Mouse (Mus musculus): ENCODE measurements around the gene Tmem40. TPM values are rescaled to one million over a fixed set of nuclear protein-coding genes. Genes with fewer than 3 reads are reported as not detected.

Gene Tmem40
- polyA plus RNA-seq, 1 experiment from 2014 or later, result 24.7 TPM

- H3K27me3 ChIP-seq, result no peaks in the 10 kb centered on the region
- no peaks in the 10 kb centered on the region for H3K9me3 ChIP-seq (replicated peaks)
- H3K4me2 ChIP-seq, result no peak overlapping the region
- WGBS (ENCODE audit: insufficient replicate concordance), result 80% methylated on average over 22 of the region's 22 CpGs
- ATAC-seq (ENCODE audit: insufficient read depth), result no peak
- H3K27ac ChIP-seq (replicated peaks), result no peak overlapping the region
- no peaks in the 10 kb centered on the region; the same call in 1 of the 2 replicates for H3K36me3 ChIP-seq (replicated peaks)
- H3K9ac ChIP-seq, result no peak overlapping the region
- no peaks in the 10 kb centered on the region for H3K4me1 ChIP-seq (replicated peaks)
- no peak overlapping the region for H3K4me3 ChIP-seq (replicated peaks)
These were observed 29.8 kb downstream of the Tmem40 start for GRCm38 (mm10) chr6:115732341-115732928.

DNA sequence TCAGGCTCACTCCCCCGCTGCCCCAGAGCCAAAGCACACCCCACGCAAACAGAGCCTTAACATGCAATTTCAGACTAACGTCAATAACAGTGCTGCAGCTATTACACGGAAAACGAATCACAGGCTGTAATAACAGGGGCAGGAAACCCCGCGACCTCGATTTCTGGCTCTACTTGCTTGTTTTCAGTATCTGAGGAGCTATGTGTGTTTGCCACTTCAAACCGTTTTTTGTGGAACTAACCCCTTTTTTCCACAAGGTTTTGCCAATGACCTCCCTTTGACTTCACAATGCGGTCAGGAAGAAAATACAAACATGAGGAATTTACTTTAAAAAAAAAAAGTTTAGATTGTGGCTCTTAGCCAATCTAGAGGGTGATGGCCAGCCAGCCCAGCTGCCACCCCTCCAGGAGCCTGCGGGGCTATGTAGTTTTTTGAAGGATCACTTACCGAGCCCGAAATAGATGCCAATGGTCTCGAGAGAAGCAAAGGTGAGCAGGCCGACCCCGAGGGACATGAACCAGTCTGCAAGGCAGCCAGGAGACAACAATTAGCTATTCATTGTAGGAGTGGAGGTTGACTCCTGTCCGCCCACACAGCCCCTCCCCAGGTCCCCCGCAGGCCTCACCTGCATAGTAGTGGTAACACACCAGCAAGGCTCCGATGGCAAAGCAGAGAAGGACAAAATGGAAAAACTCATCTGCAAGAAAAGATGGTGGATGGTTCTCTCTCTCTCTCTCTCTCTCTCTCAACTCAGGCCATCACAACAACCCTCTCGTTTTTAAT, 31.5 kb downstream of the Tmem40 start:
- WGBS (ENCODE audit: insufficient replicate concordance), result 72% methylated on average over 20 of the region's 20 CpGs
- ATAC-seq (ENCODE audit: insufficient read depth), result no peak
- no peak overlapping the region for H3K4me3 ChIP-seq (replicated peaks)
- H3K27me3 ChIP-seq, result no peaks in the 10 kb centered on the region
- no peaks in the 10 kb centered on the region; the same call in 1 of the 2 replicates for H3K36me3 ChIP-seq (replicated peaks)
- no peak overlapping the region for H3K27ac ChIP-seq (replicated peaks)
- no peaks in the 10 kb centered on the region for H3K9me3 ChIP-seq (replicated peaks)
- H3K9ac ChIP-seq, result no peak overlapping the region
- H3K4me2 ChIP-seq, result no peak overlapping the region
- no peaks in the 10 kb centered on the region for H3K4me1 ChIP-seq (replicated peaks)

- Histone ChIP-seq H3K27me3 (no peaks in the 10 kb centered on the region), H3K9ac (no peak overlapping the region), H3K36me3 (replicated peaks) (no peaks in the 10 kb centered on the region), H3K9me3 (replicated peaks) (no peaks in the 10 kb centered on the region), H3K4me3 (replicated peaks) (no peak overlapping the region), H3K4me2 (no peak overlapping the region), H3K4me1 (replicated peaks) (no peaks in the 10 kb centered on the region), H3K27ac (replicated peaks) (no peak overlapping the region)
- no peak for ATAC-seq (ENCODE audit: insufficient read depth)
- WGBS (ENCODE audit: insufficient replicate concordance), result 45% methylated on average over 2 of the region's 2 CpGs
These were observed 34.6 kb downstream of the Tmem40 start for GRCm38 (mm10) chr6:115727570-115727969.

- no peaks in the 10 kb centered on the region for H3K9me3 ChIP-seq (replicated peaks)
- H3K4me3 ChIP-seq (replicated peaks), result no peak overlapping the region
- no peaks in the 10 kb centered on the region for H3K27me3 ChIP-seq
- 79% methylated on average over 1 of the region's 1 CpGs for WGBS (ENCODE audit: insufficient replicate concordance)
- H3K27ac ChIP-seq (replicated peaks), result no peak overlapping the region
- H3K4me1 ChIP-seq (replicated peaks), result no peaks in the 10 kb centered on the region
- no peak overlapping the region for H3K9ac ChIP-seq
- no peak for ATAC-seq (ENCODE audit: insufficient read depth)
- no peak overlapping the region for H3K4me2 ChIP-seq
- no peaks in the 10 kb centered on the region for H3K36me3 ChIP-seq (replicated peaks)
These were observed 35.1 kb downstream of the Tmem40 start for GRCm38 (mm10) chr6:115727108-115727507.

DNA sequence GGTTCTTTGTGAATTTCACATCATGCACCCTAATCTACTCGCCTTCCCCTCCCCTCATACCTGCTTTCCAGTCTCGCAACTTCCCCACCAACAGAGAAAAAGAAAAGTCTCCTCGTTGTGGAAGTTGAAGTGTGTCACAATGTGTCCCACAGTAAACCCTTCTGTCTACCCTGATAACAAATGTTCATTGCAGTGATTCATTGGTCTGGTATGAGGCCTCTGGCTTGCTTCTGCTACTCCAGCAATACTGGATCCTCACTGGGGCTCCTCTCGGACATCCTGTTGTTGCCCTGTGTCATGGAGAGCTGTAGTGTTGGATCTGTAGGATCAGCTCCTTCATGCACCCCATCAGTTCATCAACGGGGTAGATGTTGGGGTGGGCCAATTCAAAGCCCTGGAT, 40.0 kb downstream of the Tmem40 start:
- Histone ChIP-seq H3K36me3 (replicated peaks) (no peaks in the 10 kb centered on the region), H3K9ac (no peak overlapping the region), H3K27me3 (no peaks in the 10 kb centered on the region), H3K27ac (replicated peaks) (no peak overlapping the region), H3K9me3 (replicated peaks) (no peaks in the 10 kb centered on the region), H3K4me2 (no peak overlapping the region), H3K4me1 (replicated peaks) (peaks cover 11% of the 10 kb centered on the region), H3K4me3 (replicated peaks) (no peak overlapping the region)
- 47% methylated on average over 5 of the region's 5 CpGs for WGBS (ENCODE audit: insufficient replicate concordance)
- no peak for ATAC-seq (ENCODE audit: insufficient read depth)

- 3% methylated on average over 15 of the region's 15 CpGs for WGBS (ENCODE audit: insufficient replicate concordance)
- H3K9ac ChIP-seq, result no peak overlapping the region; the same call in 1 of the 2 replicates
- no peaks in the 10 kb centered on the region for H3K9me3 ChIP-seq (replicated peaks)
- peaks cover 11% of the 10 kb centered on the region for H3K4me1 ChIP-seq (replicated peaks)
- no peak overlapping the region for H3K27ac ChIP-seq (replicated peaks)
- H3K36me3 ChIP-seq (replicated peaks), result no peaks in the 10 kb centered on the region
- peak; percentile 83 for ATAC-seq (ENCODE audit: insufficient read depth)
- peak overlapping the region; percentile 40 for H3K4me3 ChIP-seq (replicated peaks)
- peak overlapping the region; percentile 69 for H3K4me2 ChIP-seq
- no peaks in the 10 kb centered on the region for H3K27me3 ChIP-seq
These were observed 44.3 kb downstream of the Tmem40 start for GRCm38 (mm10) chr6:115717715-115718558.

DNA sequence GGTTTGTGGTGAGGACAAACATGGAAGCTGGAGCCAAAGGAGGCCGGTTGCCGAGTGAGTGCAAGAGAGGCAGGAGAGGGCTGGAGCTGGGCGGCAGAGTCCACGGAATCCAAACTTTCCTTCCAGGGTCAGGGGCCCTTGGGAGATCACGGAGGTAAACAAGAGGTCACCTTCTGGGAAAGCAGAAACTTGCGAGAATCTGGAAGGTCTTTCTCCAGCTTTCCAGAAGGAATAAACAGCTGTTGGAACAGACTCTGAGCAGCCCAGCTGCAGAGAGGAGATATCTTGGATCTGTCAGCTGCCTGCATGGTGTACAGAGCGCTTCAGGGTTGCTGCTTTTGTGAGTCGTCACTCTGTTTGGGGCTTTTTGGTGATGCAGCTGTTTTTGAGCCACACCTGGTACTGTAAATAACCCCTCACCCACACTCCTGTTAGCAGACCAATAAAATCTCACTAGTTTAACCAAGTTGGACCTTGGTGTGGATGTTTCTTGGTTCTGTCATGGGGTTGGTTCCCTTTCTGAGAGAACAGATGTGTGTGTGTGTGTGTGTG, 45.0 kb downstream of the Tmem40 start:
- H3K9me3 ChIP-seq (replicated peaks), result no peaks in the 10 kb centered on the region
- ATAC-seq (ENCODE audit: insufficient read depth), result peak; percentile 67
- H3K4me2 ChIP-seq, result peak overlapping the region; percentile 69
- H3K27me3 ChIP-seq, result no peaks in the 10 kb centered on the region
- H3K36me3 ChIP-seq (replicated peaks), result no peaks in the 10 kb centered on the region
- no peak overlapping the region for H3K4me3 ChIP-seq (replicated peaks)
- H3K4me1 ChIP-seq (replicated peaks), result peaks cover 11% of the 10 kb centered on the region
- no peak overlapping the region for H3K9ac ChIP-seq
- WGBS (ENCODE audit: insufficient replicate concordance), result 42% methylated on average over 8 of the region's 8 CpGs
- H3K27ac ChIP-seq (replicated peaks), result no peak overlapping the region

GRCm38 (mm10) chr6:115711261-115711660, 50.9 kb downstream of the Tmem40 start:
- H3K36me3 ChIP-seq (replicated peaks), result no peaks in the 10 kb centered on the region
- H3K9me3 ChIP-seq (replicated peaks), result no peaks in the 10 kb centered on the region
- H3K27me3 ChIP-seq, result no peaks in the 10 kb centered on the region
- WGBS (ENCODE audit: insufficient replicate concordance), result 53% methylated on average over 2 of the region's 3 CpGs
- ATAC-seq (ENCODE audit: insufficient read depth), result no peak
- H3K4me2 ChIP-seq, result no peak overlapping the region
- H3K4me1 ChIP-seq (replicated peaks), result no peaks in the 10 kb centered on the region
- no peak overlapping the region for H3K4me3 ChIP-seq (replicated peaks)
- H3K27ac ChIP-seq (replicated peaks), result no peak overlapping the region
- H3K9ac ChIP-seq, result no peak overlapping the region

GRCm38 (mm10) chr6:115702901-115703300, 59.3 kb downstream of the Tmem40 start:
- H3K4me1 ChIP-seq (replicated peaks), result no peaks in the 10 kb centered on the region
- no peak for ATAC-seq (ENCODE audit: insufficient read depth)
- H3K9me3 ChIP-seq (replicated peaks), result no peaks in the 10 kb centered on the region
- no peak overlapping the region for H3K4me2 ChIP-seq
- H3K36me3 ChIP-seq (replicated peaks), result no peaks in the 10 kb centered on the region
- H3K27me3 ChIP-seq, result no peaks in the 10 kb centered on the region
- H3K4me3 ChIP-seq (replicated peaks), result no peak overlapping the region
- 49% methylated on average over 5 of the region's 5 CpGs for whole genome bisulfite sequencing (ENCODE audit: insufficient replicate concordance)
- H3K27ac ChIP-seq (replicated peaks), result no peak overlapping the region
- no peak overlapping the region for H3K9ac ChIP-seq

- Histone ChIP-seq H3K4me1 (replicated peaks) (no peaks in the 10 kb centered on the region), H3K4me2 (no peak overlapping the region), H3K9ac (no peak overlapping the region), H3K4me3 (replicated peaks) (no peak overlapping the region), H3K27me3 (no peaks in the 10 kb centered on the region), H3K36me3 (replicated peaks) (no peaks in the 10 kb centered on the region), H3K27ac (replicated peaks) (no peak overlapping the region), H3K9me3 (replicated peaks) (no peaks in the 10 kb centered on the region)
- no peak for ATAC-seq (ENCODE audit: insufficient read depth)
- 53% methylated on average over 11 of the region's 11 CpGs for WGBS (ENCODE audit: insufficient replicate concordance)
These were observed 60.9 kb downstream of the Tmem40 start for GRCm38 (mm10) chr6:115701302-115701701.

DNA sequence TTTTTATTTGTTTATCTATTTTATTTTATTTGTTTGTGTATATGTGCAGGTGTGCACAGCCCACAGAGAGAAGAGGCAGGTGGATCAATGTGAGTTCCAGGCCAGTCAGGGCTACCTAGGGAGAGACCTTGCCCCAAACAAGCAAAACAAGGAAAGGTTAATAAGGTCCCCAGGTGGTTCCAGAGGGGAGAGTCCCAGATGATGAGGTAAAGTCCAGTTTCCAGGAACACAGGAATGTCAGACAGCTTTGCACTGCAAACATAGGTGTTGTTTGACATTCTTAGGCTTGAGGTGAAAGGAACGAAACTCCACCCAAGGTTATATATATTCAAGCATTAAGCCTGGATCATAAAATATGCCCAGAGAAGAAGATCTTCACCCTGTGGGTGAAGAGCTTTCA, 61.4 kb downstream of the Tmem40 start:
- Histone ChIP-seq H3K4me1 (replicated peaks) (no peaks in the 10 kb centered on the region), H3K9ac (no peak overlapping the region), H3K4me2 (no peak overlapping the region), H3K27me3 (no peaks in the 10 kb centered on the region), H3K9me3 (replicated peaks) (no peaks in the 10 kb centered on the region), H3K27ac (replicated peaks) (no peak overlapping the region), H3K4me3 (replicated peaks) (no peak overlapping the region), H3K36me3 (replicated peaks) (no peaks in the 10 kb centered on the region)
- ATAC-seq (ENCODE audit: insufficient read depth), result peak; percentile 51; the same call in 1 of the 2 replicates
- WGBS (ENCODE audit: insufficient replicate concordance), result 68% methylated on average over 1 of the region's 1 CpGs

Measured in liver, embryonic 15.5 days (tissue).